8 mouse cellular contexts compared by ENCODE assay signal in the genomic region with DNA sequence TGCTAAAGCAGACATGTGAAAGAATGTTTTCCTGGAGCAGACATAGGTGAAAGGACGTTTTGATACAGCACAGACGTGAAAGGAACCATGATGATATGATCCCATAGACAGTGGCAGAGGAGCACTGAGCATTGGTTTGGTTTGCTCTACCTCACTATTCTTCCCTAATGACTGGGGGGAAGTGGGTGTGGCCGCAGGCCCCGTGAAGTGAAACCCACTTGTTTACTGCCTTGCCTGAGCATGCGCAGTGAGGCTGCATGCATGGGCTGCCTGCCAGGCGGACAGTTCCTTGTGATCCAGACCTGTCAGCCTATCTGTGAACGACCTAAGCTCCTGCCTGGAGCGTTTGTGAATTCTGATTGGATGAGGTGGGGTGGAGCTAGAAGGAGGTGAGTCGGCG. TPM values are rescaled to one million over a fixed set of nuclear protein-coding genes. Genes with fewer than 3 reads are reported as not detected.
DNase-seq lines count a peak whose midpoint lies in the region; ATAC-seq and TF ChIP-seq lines count a peak whose summit lies in the region.
"Not testable (repeated sequence)": the region's sequence is repeated elsewhere in the genome, so short reads cannot be mapped to it uniquely, and the experiment has no call there.

No protein-coding gene starts in this region.

- not testable (repeated sequence) for H3K27ac ChIP-seq in CH12.LX (ENCODE audit: insufficient read depth, low read depth); kidney, adult 2 months (ENCODE audit: insufficient read depth, low read depth, low read length)
- peak overlapping the region; percentile 49; the same call in 1 of the 2 replicates for H3K27ac ChIP-seq in embryonic facial prominence, embryonic 15.5 days (replicated peaks)
- peak overlapping the region; percentile 64; the same call in 1 of the 2 replicates for H3K27ac ChIP-seq in limb, embryonic 12.5 days
- H3K27ac ChIP-seq in lung, embryonic 16.5 days (ENCODE audit: low read length) = peak overlapping the region; percentile 77

- not testable (repeated sequence) for H3K79me2 ChIP-seq in CH12.LX (replicated peaks; ENCODE audit: control insufficient read depth, extremely low read depth, insufficient read depth, poor library complexity, severe bottlenecking)

- H3K36me3 ChIP-seq in CH12.LX (replicated peaks in 1 of 2; ENCODE audit: control insufficient read depth in 1 of 2, insufficient read depth in 1 of 2, low read length in 1 of 2); embryonic facial prominence, embryonic 15.5 days; kidney, adult 2 months (ENCODE audit: control insufficient read depth, insufficient read depth, low read length); limb, embryonic 12.5 days; lung, embryonic 16.5 days (ENCODE audit: control insufficient read depth, insufficient read depth, low read length): not testable (repeated sequence)

- not testable (repeated sequence) for H3K9ac ChIP-seq in CH12.LX (ENCODE audit: insufficient read depth, low read depth); embryonic facial prominence, embryonic 15.5 days; limb, embryonic 12.5 days (replicated peaks); lung, embryonic 16.5 days (ENCODE audit: low read length)

- TF ChIP-seq CTCF in CH12.LX (conservative IDR thresholded peaks at IDR 0.05 in 1 of 2, IDR thresholded peaks at IDR 0.05 in 1 of 2; ENCODE audit: low read depth in 2 of 2, low read length in 2 of 2); kidney, adult 2 months (conservative IDR thresholded peaks at IDR 0.05; ENCODE audit: insufficient read depth, insufficient read length, low read depth, low read length): not testable (repeated sequence)

- dilution Hi-C loops in CH12.LX (cut with MboI; ENCODE audit: extremely low pct_ligation_motif_present, extremely low pct_unique_long_range_greater_than_20kb, low sequenced_read_pairs) = not testable (repeated sequence)

- in situ Hi-C loops in CH12.LX (cut with MboI; ENCODE audit: low pct_ligation_motif_present, low pct_unique_long_range_greater_than_20kb, low sequenced_read_pairs) = loop anchor here (5.0 kb wide), 1 partner anchor 44 kb away; no protein-coding TSS in a partner anchor

- 49% methylated on average over 10 of the region's 10 CpGs for WGBS in embryonic facial prominence, embryonic 15.5 days
- 67% methylated on average over 10 of the region's 10 CpGs for WGBS in kidney, adult 2 months
- 69% methylated on average over 10 of the region's 10 CpGs for WGBS in limb, embryonic 12.5 days
- WGBS in lung, embryonic 16.5 days = 51% methylated on average over 10 of the region's 10 CpGs

- not testable (repeated sequence) for TF ChIP-seq RAD21 in CH12.LX (IDR thresholded peaks at IDR 0.05; ENCODE audit: low read depth, low read length)

- peaks cover 5 to 23% of the 10 kb centered on the region in 2 experiments for H3K4me1 ChIP-seq in CH12.LX (ENCODE audit: control insufficient read depth in 1 of 2, insufficient read depth in 2 of 2)
- H3K4me1 ChIP-seq in embryonic facial prominence, embryonic 15.5 days; kidney, adult 2 months (ENCODE audit: control insufficient read depth, insufficient read depth, low read length); lung, embryonic 16.5 days (replicated peaks; ENCODE audit: control insufficient read depth, insufficient read depth, low read length): not testable (repeated sequence)
- peaks cover 13% of the 10 kb centered on the region for H3K4me1 ChIP-seq in limb, embryonic 12.5 days (replicated peaks)

- peak; percentile 27 for DNase-seq in CH12.LX (ENCODE audit: extremely low read depth)
- DNase-seq in heart, adult 9 months (ENCODE audit: low spot score in 2 of 2) = peak; percentile 49 to 54
- DNase-seq in kidney, adult 2 months = peak; percentile 63
- DNase-seq in spleen, adult 12 weeks (ENCODE audit: low spot score) = peak; percentile 43
- peak; percentile 44 for DNase-seq in testis, postnatal 10 days (ENCODE audit: low spot score)

- H3K27me3 ChIP-seq in CH12.LX (replicated peaks); embryonic facial prominence, embryonic 15.5 days; kidney, adult 2 months (replicated peaks; ENCODE audit: control insufficient read depth, insufficient read depth, low read length); limb, embryonic 12.5 days; lung, embryonic 16.5 days (ENCODE audit: control insufficient read depth, insufficient read depth, low read depth, low read length): not testable (repeated sequence)

- not testable (repeated sequence) for H3K9me3 ChIP-seq in CH12.LX (replicated peaks; ENCODE audit: low read length); embryonic facial prominence, embryonic 15.5 days (replicated peaks); limb, embryonic 12.5 days; lung, embryonic 16.5 days (ENCODE audit: control insufficient read depth, low read length)

- not testable (repeated sequence) for TF ChIP-seq POLR2A in CH12.LX (IDR thresholded peaks at IDR 0.05; ENCODE audit: low read depth, low read length); kidney, adult 2 months (IDR thresholded peaks at IDR 0.05; ENCODE audit: low read depth, low read length)

- H3K4me3 ChIP-seq in CH12.LX (replicated peaks in 1 of 3; ENCODE audit: low read depth in 2 of 3, low read length in 2 of 3, poor library complexity in 1 of 3); embryonic facial prominence, embryonic 15.5 days (replicated peaks); kidney, adult 2 months (ENCODE audit: insufficient read depth, low read depth, low read length); limb, embryonic 12.5 days (replicated peaks); lung, embryonic 16.5 days (ENCODE audit: low read length): not testable (repeated sequence)

- H3K4me2 ChIP-seq in CH12.LX (ENCODE audit: insufficient read depth, low read depth, poor library complexity, severe bottlenecking); embryonic facial prominence, embryonic 15.5 days (replicated peaks); limb, embryonic 12.5 days; lung, embryonic 16.5 days (ENCODE audit: low read depth, low read length): not testable (repeated sequence)

- not testable (repeated sequence) for TF ChIP-seq EP300 in CH12.LX (IDR thresholded peaks at IDR 0.05; ENCODE audit: low read length)

- ATAC-seq in embryonic facial prominence, embryonic 15.5 days (ENCODE audit: insufficient number of reproducible peaks, low FRiP score, low TSS enrichment, low read depth); limb, embryonic 12.5 days (ENCODE audit: insufficient number of reproducible peaks, insufficient read depth, low FRiP score, low TSS enrichment, low read depth); lung, embryonic 16.5 days (ENCODE audit: low read depth): not testable (repeated sequence)

TF ChIP-seq in CH12.LX, 34 proteins besides CTCF, POLR2A, EP300 and RAD21:
- peak; percentile 55; the same call in 1 of the 2 replicates for TF ChIP-seq NRF1 (IDR thresholded peaks at IDR 0.05; ENCODE audit: low read depth, low read length)

RNA-seq across cellular contexts. Expression of gene Zmym5, which starts 21.7 kb away (rescaled TPM):
- total RNA-seq in CH12.LX (2012; rRNA removed) (6.0 and 6.5 TPM in 2 replicates), CH12.LX (2014; rRNA removed) (12.1 and 15.5 TPM in 2 replicates)
- polyA plus RNA-seq in CH12.LX (2012; ENCODE audit: insufficient read length, low read depth) = 13.2 and 13.8 TPM in 2 replicates
- polyA plus RNA-seq in embryonic facial prominence, embryonic 15.5 days (2015; fragmentation: Nextera tagmentation; extraction: Ambion mirVana) = 27.7 and 29.4 TPM in 2 replicates
- polyA plus RNA-seq in kidney, adult 2 months (2012; rRNA removed) = 7.1 and 8.4 TPM in 2 replicates
- polyA plus RNA-seq in limb, embryonic 12.5 days (2016; fragmentation: Nextera tagmentation; extraction: Ambion mirVana) = 33.8 and 34.5 TPM in 2 replicates
- 27.3 and 31.1 TPM in 2 replicates for polyA plus RNA-seq in lung, embryonic 16.5 days (2015; fragmentation: Nextera tagmentation; extraction: Ambion mirVana)

RNA-seq across cellular contexts. Expression of gene Zmym2, which starts 53.2 kb away (rescaled TPM):
- total RNA-seq in CH12.LX (2012; rRNA removed) (13.4 and 15.1 TPM in 2 replicates), CH12.LX (2014; rRNA removed) (21.1 and 23.0 TPM in 2 replicates)
- polyA plus RNA-seq in CH12.LX (2012; ENCODE audit: insufficient read length, low read depth) = 34.9 and 40.5 TPM in 2 replicates
- 36.6 and 39.8 TPM in 2 replicates for polyA plus RNA-seq in embryonic facial prominence, embryonic 15.5 days (2015; fragmentation: Nextera tagmentation; extraction: Ambion mirVana)
- 7.6 and 9.5 TPM in 2 replicates for polyA plus RNA-seq in kidney, adult 2 months (2012; rRNA removed)
- 70.3 and 75.9 TPM in 2 replicates for polyA plus RNA-seq in limb, embryonic 12.5 days (2016; fragmentation: Nextera tagmentation; extraction: Ambion mirVana)
- polyA plus RNA-seq in lung, embryonic 16.5 days (2015; fragmentation: Nextera tagmentation; extraction: Ambion mirVana) = 43.0 and 48.5 TPM in 2 replicates

RNA-seq across cellular contexts. Expression of gene Pspc1, which starts 55.1 kb away (rescaled TPM):
- total RNA-seq in CH12.LX (2012; rRNA removed) (45.7 and 46.9 TPM in 2 replicates), CH12.LX (2014; rRNA removed) (42.5 and 47.7 TPM in 2 replicates)
- 125 and 134 TPM in 2 replicates for polyA plus RNA-seq in CH12.LX (2012; ENCODE audit: insufficient read length, low read depth)
- polyA plus RNA-seq in embryonic facial prominence, embryonic 15.5 days (2015; fragmentation: Nextera tagmentation; extraction: Ambion mirVana) = 23.1 and 24.8 TPM in 2 replicates
- 4.1 TPM in 2 replicates for polyA plus RNA-seq in kidney, adult 2 months (2012; rRNA removed)
- 49.9 and 54.2 TPM in 2 replicates for polyA plus RNA-seq in limb, embryonic 12.5 days (2016; fragmentation: Nextera tagmentation; extraction: Ambion mirVana)
- 19.1 and 19.2 TPM in 2 replicates for polyA plus RNA-seq in lung, embryonic 16.5 days (2015; fragmentation: Nextera tagmentation; extraction: Ambion mirVana)
